Mouse (Mus musculus): ENCODE measurements around the gene Troap. TPM values are rescaled to one million over a fixed set of nuclear protein-coding genes. Genes with fewer than 3 reads are reported as not detected.
"Not testable (repeated sequence)": the region's sequence is repeated elsewhere in the genome, so short reads cannot be mapped to it uniquely, and the experiment has no call there.

The Troap gene
- polyA plus RNA-seq, 1 experiment from 2014 or later, result 2.4 TPM

GRCm38 (mm10) chr15:99038797-99039196 is 35.6 kb upstream of the Troap start:
- 92% methylated on average over 5 of the region's 5 CpGs for WGBS
- Histone ChIP-seq H3K27ac (ENCODE audit: low read depth, low read length) (no peak overlapping the region), H3K36me3 (ENCODE audit: control insufficient read depth, insufficient read depth, low read length) (no peaks in the 10 kb centered on the region), H3K4me2 (ENCODE audit: low read depth, low read length) (no peak overlapping the region), H3K4me1 (ENCODE audit: control insufficient read depth, insufficient read depth, low read length) (no peaks in the 10 kb centered on the region), H3K9me3 (ENCODE audit: control insufficient read depth, low read length) (no peaks in the 10 kb centered on the region), H3K4me3 (ENCODE audit: low read depth, low read length) (no peak overlapping the region), H3K9ac (replicated peaks; ENCODE audit: low read depth, low read length) (no peak overlapping the region), H3K27me3 (ENCODE audit: control insufficient read depth, insufficient read depth, low read length) (no peaks in the 10 kb centered on the region)
- ATAC-seq (ENCODE audit: low read depth), result no peak

GRCm38 (mm10) chr15:99039306-99039705 is 35.1 kb upstream of the Troap start:
- ATAC-seq (ENCODE audit: low read depth), result no peak
- WGBS, result 86% methylated on average over 4 of the region's 4 CpGs
- H3K27me3 ChIP-seq (ENCODE audit: control insufficient read depth, insufficient read depth, low read length), result no peaks in the 10 kb centered on the region
- H3K4me1 ChIP-seq (ENCODE audit: control insufficient read depth, insufficient read depth, low read length), result no peaks in the 10 kb centered on the region
- H3K36me3 ChIP-seq (ENCODE audit: control insufficient read depth, insufficient read depth, low read length), result no peaks in the 10 kb centered on the region
- no peak overlapping the region for H3K27ac ChIP-seq (ENCODE audit: low read depth, low read length)
- no peaks in the 10 kb centered on the region for H3K9me3 ChIP-seq (ENCODE audit: control insufficient read depth, low read length)
- no peak overlapping the region for H3K4me2 ChIP-seq (ENCODE audit: low read depth, low read length)
- H3K4me3 ChIP-seq (ENCODE audit: low read depth, low read length), result no peak overlapping the region
- no peak overlapping the region for H3K9ac ChIP-seq (replicated peaks; ENCODE audit: low read depth, low read length)

- H3K4me1 ChIP-seq (ENCODE audit: control insufficient read depth, insufficient read depth, low read length), result no peaks in the 10 kb centered on the region
- H3K4me3 ChIP-seq (ENCODE audit: low read depth, low read length), result no peak overlapping the region
- no peak overlapping the region for H3K27ac ChIP-seq (ENCODE audit: low read depth, low read length)
- no peaks in the 10 kb centered on the region for H3K36me3 ChIP-seq (ENCODE audit: control insufficient read depth, insufficient read depth, low read length)
- H3K9ac ChIP-seq (replicated peaks; ENCODE audit: low read depth, low read length), result no peak overlapping the region
- no peak for ATAC-seq (ENCODE audit: low read depth)
- H3K4me2 ChIP-seq (ENCODE audit: low read depth, low read length), result no peak overlapping the region
- no peaks in the 10 kb centered on the region for H3K27me3 ChIP-seq (ENCODE audit: control insufficient read depth, insufficient read depth, low read length)
- 69% methylated on average over 26 of the region's 26 CpGs for WGBS
- no peaks in the 10 kb centered on the region for H3K9me3 ChIP-seq (ENCODE audit: control insufficient read depth, low read length)
These were observed 34.1 kb upstream of the Troap start for GRCm38 (mm10) chr15:99039996-99040919.

- no peak for ATAC-seq (ENCODE audit: low read depth)
- H3K4me1 ChIP-seq (ENCODE audit: control insufficient read depth, insufficient read depth, low read length), result no peaks in the 10 kb centered on the region
- H3K4me2 ChIP-seq (ENCODE audit: low read depth, low read length), result no peak overlapping the region
- 59% methylated on average over 21 of the region's 21 CpGs for WGBS
- no peaks in the 10 kb centered on the region for H3K27me3 ChIP-seq (ENCODE audit: control insufficient read depth, insufficient read depth, low read length)
- H3K4me3 ChIP-seq (ENCODE audit: low read depth, low read length), result no peak overlapping the region
- no peak overlapping the region for H3K9ac ChIP-seq (replicated peaks; ENCODE audit: low read depth, low read length)
- H3K27ac ChIP-seq (ENCODE audit: low read depth, low read length), result no peak overlapping the region
- H3K9me3 ChIP-seq (ENCODE audit: control insufficient read depth, low read length), result no peaks in the 10 kb centered on the region
- H3K36me3 ChIP-seq (ENCODE audit: control insufficient read depth, insufficient read depth, low read length), result no peaks in the 10 kb centered on the region
These were observed 33.2 kb upstream of the Troap start for GRCm38 (mm10) chr15:99040920-99041856.

GRCm38 (mm10) chr15:99042334-99042733 is 32.0 kb upstream of the Troap start:
- no peaks in the 10 kb centered on the region for H3K27me3 ChIP-seq (ENCODE audit: control insufficient read depth, insufficient read depth, low read length)
- H3K4me2 ChIP-seq (ENCODE audit: low read depth, low read length), result no peak overlapping the region
- WGBS, result 84% methylated on average over 5 of the region's 5 CpGs
- H3K27ac ChIP-seq (ENCODE audit: low read depth, low read length), result no peak overlapping the region
- no peaks in the 10 kb centered on the region for H3K9me3 ChIP-seq (ENCODE audit: control insufficient read depth, low read length)
- no peak overlapping the region for H3K4me3 ChIP-seq (ENCODE audit: low read depth, low read length)
- no peaks in the 10 kb centered on the region for H3K36me3 ChIP-seq (ENCODE audit: control insufficient read depth, insufficient read depth, low read length)
- no peaks in the 10 kb centered on the region for H3K4me1 ChIP-seq (ENCODE audit: control insufficient read depth, insufficient read depth, low read length)
- H3K9ac ChIP-seq (replicated peaks; ENCODE audit: low read depth, low read length), result no peak overlapping the region
- no peak for ATAC-seq (ENCODE audit: low read depth)

GRCm38 (mm10) chr15:99044854-99045253 is 29.5 kb upstream of the Troap start:
- Histone ChIP-seq H3K4me3 (ENCODE audit: low read depth, low read length) (no peak overlapping the region), H3K27ac (ENCODE audit: low read depth, low read length) (no peak overlapping the region), H3K9me3 (ENCODE audit: control insufficient read depth, low read length) (no peaks in the 10 kb centered on the region), H3K36me3 (ENCODE audit: control insufficient read depth, insufficient read depth, low read length) (no peaks in the 10 kb centered on the region), H3K27me3 (ENCODE audit: control insufficient read depth, insufficient read depth, low read length) (no peaks in the 10 kb centered on the region), H3K9ac (replicated peaks; ENCODE audit: low read depth, low read length) (no peak overlapping the region), H3K4me1 (ENCODE audit: control insufficient read depth, insufficient read depth, low read length) (no peaks in the 10 kb centered on the region), H3K4me2 (ENCODE audit: low read depth, low read length) (no peak overlapping the region)
- 69% methylated on average over 3 of the region's 3 CpGs for WGBS
- no peak for ATAC-seq (ENCODE audit: low read depth)

GRCm38 (mm10) chr15:99045734-99046133 is 28.6 kb upstream of the Troap start:
- H3K4me1 ChIP-seq (ENCODE audit: control insufficient read depth, insufficient read depth, low read length); H3K27ac ChIP-seq (ENCODE audit: low read depth, low read length); H3K27me3 ChIP-seq (ENCODE audit: control insufficient read depth, insufficient read depth, low read length); H3K9ac ChIP-seq (replicated peaks; ENCODE audit: low read depth, low read length); H3K4me3 ChIP-seq (ENCODE audit: low read depth, low read length); H3K9me3 ChIP-seq (ENCODE audit: control insufficient read depth, low read length); H3K4me2 ChIP-seq (ENCODE audit: low read depth, low read length); H3K36me3 ChIP-seq (ENCODE audit: control insufficient read depth, insufficient read depth, low read length); ATAC-seq (ENCODE audit: low read depth): not testable (repeated sequence)
- WGBS, result 83% methylated on average over 6 of the region's 6 CpGs

- Histone ChIP-seq H3K27ac (ENCODE audit: low read depth, low read length) (no peak overlapping the region), H3K4me3 (ENCODE audit: low read depth, low read length) (no peak overlapping the region), H3K36me3 (ENCODE audit: control insufficient read depth, insufficient read depth, low read length) (no peaks in the 10 kb centered on the region), H3K9me3 (ENCODE audit: control insufficient read depth, low read length) (no peaks in the 10 kb centered on the region), H3K4me1 (ENCODE audit: control insufficient read depth, insufficient read depth, low read length) (no peaks in the 10 kb centered on the region), H3K9ac (replicated peaks; ENCODE audit: low read depth, low read length) (no peak overlapping the region), H3K27me3 (ENCODE audit: control insufficient read depth, insufficient read depth, low read length) (peaks cover 14% of the 10 kb centered on the region), H3K4me2 (ENCODE audit: low read depth, low read length) (no peak overlapping the region)
- no peak for ATAC-seq (ENCODE audit: low read depth)
- 32% methylated on average over 13 of the region's 13 CpGs for WGBS
These were observed 24.7 kb upstream of the Troap start for GRCm38 (mm10) chr15:99049473-99050253.
